Mouse (Mus musculus): Measurements from ENCODE around the gene Slc17a7. TPM values are rescaled to one million over a fixed set of nuclear protein-coding genes. Genes with fewer than 3 reads are reported as not detected.

Gene Slc17a7
- total RNA-seq, 2 experiments from 2014 or later: 267 to 292 TPM

GRCm38 (mm10) chr7:45196176-45196535, 32.4 kb downstream of the Slc17a7 start:
- intact Hi-C loops (cut with DNase I): no loop called here

DNA sequence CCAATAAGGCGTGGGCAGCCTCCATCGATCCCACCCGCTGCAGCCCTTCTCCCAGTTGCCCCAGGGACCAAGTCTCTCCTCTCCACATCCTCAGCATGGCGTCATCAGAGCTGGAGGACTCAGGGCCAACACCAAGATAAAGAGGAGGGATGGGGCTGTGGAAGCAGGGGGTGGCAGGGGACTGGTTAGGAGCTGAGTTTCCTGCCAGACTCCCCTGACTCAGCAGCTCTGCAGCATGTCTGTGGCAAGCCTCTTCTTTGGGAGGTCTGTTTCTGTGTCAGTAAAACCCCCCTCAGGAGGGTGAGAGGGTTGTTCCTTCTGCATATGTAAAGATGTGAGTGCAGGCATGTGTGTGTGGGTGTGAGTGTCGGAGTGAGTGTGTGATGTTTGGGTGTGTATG, 33.2 kb downstream of the Slc17a7 start:
- no peak for DNase-seq
- intact Hi-C loops (cut with DNase I): no loop called here

More at GRCm38 (mm10) chr7:45196176-45196535, 32.4 kb downstream of the Slc17a7 start:
- DNase-seq: no peak

DNA sequence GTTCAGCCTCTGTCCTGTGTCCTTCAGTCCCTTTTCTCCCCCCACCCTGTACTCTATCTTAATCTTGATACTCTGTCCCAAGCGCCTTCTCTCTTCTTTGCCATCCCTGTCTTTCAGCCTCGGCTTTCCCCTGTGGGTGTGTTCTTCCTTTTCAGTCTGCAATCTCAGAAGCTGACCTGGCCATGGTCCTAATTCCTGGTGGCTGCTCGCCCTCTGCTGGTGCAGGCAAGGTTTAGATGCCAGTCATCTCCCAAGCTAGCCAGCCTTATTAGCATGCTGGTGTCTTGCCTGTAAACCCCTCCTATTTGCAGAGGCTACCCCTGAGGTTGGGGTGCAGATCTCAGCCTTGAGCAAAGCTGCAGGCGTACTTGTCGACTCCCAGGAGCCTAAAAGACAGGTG, 34.7 kb downstream of the Slc17a7 start:
- DNase-seq: peak; percentile 90
- intact Hi-C loops (cut with DNase I): no loop called here

DNA sequence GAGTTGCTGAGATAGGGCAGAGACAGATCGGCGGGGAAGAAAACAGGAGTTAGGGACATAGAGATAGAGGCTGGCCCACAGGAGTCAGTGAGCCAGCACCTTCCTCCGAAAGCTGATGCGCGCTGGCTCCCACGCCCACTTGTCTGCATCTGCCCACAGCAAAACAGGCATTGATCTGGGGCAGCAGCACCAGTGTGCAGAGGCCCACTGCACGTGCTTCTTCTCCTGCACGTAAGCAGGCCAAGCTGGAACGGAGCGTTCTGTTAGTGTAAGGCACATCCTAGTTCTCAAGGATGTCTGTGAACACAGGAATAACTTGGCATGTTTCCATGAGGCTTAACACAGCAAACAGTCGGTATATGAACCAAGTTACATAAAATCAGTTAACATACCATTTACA, 35.2 kb downstream of the Slc17a7 start:
- DNase-seq: no peak
- intact Hi-C loops (cut with DNase I): no loop called here

GRCm38 (mm10) chr7:45202654-45203053, 38.9 kb downstream of the Slc17a7 start:
- DNase-seq: no peak
- intact Hi-C loops (cut with DNase I): no loop called here

DNA sequence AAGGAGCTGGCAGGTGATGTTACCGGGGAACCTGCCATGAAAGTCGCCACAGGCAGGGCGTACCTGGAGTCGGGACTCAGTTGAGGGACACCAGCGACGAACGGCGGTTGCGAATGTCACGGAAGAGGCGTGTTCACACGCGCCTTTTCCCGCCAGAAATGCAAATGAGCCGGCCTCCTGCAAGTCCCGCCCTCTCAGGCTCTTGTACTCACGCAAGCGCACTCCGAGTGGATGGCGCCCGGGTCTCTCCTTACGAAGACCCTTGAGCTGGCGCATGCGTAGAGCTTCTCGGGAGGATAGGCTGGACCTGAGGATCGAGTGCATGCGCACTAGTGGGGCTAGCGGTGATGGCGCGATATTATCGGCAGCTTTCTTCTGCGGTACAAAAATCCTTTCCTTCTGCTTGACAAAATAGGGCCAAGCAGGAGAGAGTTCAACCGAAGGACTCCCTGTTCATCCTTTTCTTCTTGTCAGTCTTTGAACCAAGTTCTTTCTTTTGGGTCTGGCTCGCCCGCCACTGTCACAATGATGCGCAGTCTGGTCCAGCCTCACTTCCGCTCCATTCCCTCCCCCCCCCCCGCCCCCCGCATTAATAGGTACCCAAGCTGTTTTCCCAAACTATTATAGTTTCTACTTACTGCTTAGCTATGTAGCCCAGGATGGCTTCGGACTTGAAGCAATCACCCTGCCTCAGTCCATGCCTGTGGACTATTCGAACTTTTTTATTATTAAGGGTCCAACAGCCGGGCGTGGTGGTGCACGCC, 40.8 kb downstream of the Slc17a7 start, which contains the start of gene Ccdc155:
TSS of gene Ccdc155 (minus strand) at position 513 of the 764 bp plus-strand sequence.
- peak; percentile 98 for DNase-seq
- intact Hi-C loops (cut with DNase I): no loop called here

DNA sequence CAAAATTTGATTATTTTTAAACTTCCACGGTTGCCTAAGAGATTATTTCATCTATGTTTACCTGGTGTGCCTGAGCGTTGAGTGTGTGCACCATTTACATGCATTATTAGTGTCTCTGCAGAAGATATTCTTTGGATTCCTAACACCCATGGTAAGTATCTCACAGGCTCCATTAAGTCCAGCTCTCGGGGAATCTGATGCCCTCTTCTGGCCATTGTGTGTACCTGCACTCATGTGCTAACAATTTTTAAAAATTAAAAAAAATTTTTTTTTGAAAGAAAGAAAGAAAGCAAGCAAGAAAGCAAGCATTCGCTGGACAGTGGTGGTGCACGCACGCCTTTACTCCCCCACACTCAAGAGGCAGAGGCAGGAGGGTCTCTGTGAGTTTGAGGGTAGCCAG, 44.5 kb downstream of the Slc17a7 start:
- intact Hi-C loops (cut with DNase I): no loop called here
- DNase-seq: no peak

DNA sequence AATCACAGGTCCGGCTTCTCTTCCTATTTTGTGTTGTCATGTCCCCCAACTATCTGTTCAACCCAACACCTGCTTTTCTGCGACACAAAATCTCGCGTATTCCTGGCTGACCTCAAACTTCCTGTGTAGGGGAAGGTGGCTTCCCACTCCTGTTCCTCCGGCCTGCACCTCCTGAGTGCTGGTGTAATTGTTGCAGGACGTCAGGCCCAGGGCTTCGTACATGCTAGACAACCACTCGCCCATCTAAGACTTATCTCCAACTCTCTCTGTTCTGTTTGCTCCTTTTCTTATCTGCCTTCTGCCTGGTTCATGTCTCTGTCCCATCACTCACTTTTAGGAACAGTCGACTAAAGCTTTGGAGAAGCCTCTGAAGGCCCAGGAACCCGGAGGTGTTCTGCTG, 47.3 kb downstream of the Slc17a7 start:
- intact Hi-C loops (cut with DNase I): no loop called here
- no peak for DNase-seq

DNA sequence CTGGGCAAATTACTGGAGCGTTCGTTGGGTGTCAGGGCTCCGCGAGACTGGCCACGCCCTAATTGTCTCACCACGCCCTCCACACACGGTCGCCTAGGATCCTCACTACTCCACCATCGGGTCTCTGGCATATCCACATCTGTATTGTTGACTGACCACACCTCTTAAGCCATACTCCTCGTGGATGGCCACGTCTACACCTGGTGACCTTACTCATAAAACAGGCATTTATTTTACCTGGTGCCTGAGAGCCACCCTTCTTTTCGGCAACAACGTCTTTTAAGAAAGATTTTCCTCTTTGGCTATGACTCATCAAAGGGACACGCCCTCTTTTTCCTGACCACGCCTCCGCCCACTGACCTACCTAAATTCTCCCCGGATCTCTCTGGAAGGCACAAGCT, 48.1 kb downstream of the Slc17a7 start, which contains the start of gene Dkkl1:
TSS of gene Dkkl1 (minus strand) at position 297 of the 401 bp plus-strand sequence.
- no peak for DNase-seq
- intact Hi-C loops (cut with DNase I): no loop called here

- intact Hi-C loops (cut with DNase I): no loop called here
- no peak for DNase-seq
These were observed 48.6 kb downstream of the Slc17a7 start for GRCm38 (mm10) chr7:45212356-45212755.

DNA sequence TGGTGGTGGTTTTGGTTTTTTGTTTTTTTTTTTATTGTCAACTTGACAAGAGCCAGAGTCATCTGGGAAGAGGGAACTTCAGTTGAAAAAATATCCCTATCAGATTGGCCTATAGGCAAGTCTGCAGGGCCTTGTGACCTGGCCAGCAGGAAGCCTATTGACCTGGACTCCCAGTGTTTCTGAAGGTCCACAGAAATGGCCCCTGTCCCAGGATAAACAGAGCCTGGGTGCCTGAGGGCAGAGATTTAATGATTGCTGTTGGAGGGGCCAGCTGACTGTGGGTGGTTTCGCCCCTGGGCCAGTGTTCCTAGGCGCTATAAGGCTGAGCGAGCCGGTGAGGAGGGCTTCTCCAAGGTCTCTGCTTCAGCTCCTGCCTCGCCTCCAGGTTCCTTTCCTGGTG, 50.0 kb downstream of the Slc17a7 start:
- intact Hi-C loops (cut with DNase I): no loop called here
- no peak for DNase-seq

DNA sequence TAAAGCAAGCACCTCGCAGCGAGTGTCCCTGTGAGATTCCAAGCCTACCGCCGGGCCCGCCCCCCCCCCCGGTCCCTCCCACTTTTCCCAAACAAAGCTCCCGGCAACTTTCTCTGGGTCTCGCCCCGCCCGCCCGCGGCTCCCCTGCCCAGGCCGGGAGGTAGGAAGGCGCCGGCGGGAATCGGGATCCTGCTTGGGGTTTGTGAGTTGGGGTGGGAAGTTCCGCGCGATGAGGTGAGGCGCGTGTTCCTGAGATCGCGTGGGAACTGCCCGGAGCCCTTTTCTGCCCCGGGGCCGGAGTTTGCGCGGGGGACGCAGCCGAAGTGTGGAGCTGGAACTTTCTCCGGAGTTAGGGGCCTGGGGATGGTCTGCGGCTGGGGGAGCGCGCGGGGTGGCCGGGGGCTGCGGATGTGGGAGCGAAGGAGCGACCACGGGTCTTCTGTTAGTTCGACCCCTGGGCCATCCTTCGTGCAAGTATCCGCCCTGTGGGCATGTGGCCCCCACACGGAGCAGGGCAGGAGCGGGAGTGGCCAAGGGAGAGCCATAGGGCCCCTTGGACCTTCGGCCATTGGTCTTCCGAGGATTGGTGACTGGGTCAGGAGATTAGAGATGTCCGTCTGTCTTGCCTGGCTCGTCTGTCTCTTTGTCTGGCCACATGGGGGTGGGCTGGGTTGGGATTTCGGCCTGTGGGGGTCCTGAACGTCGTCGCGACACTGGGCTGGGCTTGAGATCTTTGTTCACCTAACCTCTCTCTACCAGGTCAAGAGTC, 52.1 kb downstream of the Slc17a7 start, which contains the start of gene Tead2:
TSS of gene Tead2 (plus strand) at position 81 of the 769 bp plus-strand sequence.
- peak; percentile 60 for DNase-seq
- intact Hi-C loops (cut with DNase I): no loop called here

GRCm38 (mm10) chr7:45216442-45217183, 52.9 kb downstream of the Slc17a7 start:
- intact Hi-C loops (cut with DNase I): no loop called here
- DNase-seq: peak; percentile 97

- DNase-seq: no peak
- intact Hi-C loops (cut with DNase I): no loop called here
These were observed 57.9 kb downstream of the Slc17a7 start for GRCm38 (mm10) chr7:45221680-45222079.

GRCm38 (mm10) chr7:45224826-45225225, 61.1 kb downstream of the Slc17a7 start:
- intact Hi-C loops (cut with DNase I): no loop called here

More at GRCm38 (mm10) chr7:45224826-45225225, 61.1 kb downstream of the Slc17a7 start:
- no peak for DNase-seq

Small RNA genes lying within 50 kb of the gene (microRNA-seq; reads per million reads assigned to microRNA genes)
- gene Mir150: 425 reads per million, percentile 66 among the genes with 10 or more reads in this experiment
- gene Mir5121: 34.6 reads per million, percentile 41 among the genes with 10 or more reads in this experiment
- gene Mir7055: not detected

Other genes with a start within 250 kb of the Slc17a7 start
- 100 to 1,000 TPM; 232 to 258 TPM for gene Ap2a1, start 234.5 kb upstream of the Slc17a7 start, total RNA-seq (2021)
- not detected for gene Tsks, start 220.7 kb upstream of the Slc17a7 start, total RNA-seq (2021)
- 10 to 100 TPM; 59.7 to 68.8 TPM for gene Cpt1c, start 189.1 kb upstream of the Slc17a7 start, total RNA-seq (2021)
- 100 to 1,000 TPM; 485 to 487 TPM for gene Prmt1, start 177.4 kb upstream of the Slc17a7 start, total RNA-seq (2021)
- gene Irf3, start 166.3 kb upstream of the Slc17a7 start, total RNA-seq (2021): 10 to 100 TPM; 34.8 to 37.9 TPM
- gene Bcl2l12, start 165.2 kb upstream of the Slc17a7 start, total RNA-seq (2021): 1 to 10 TPM; 4.4 to 4.7 TPM
- gene Scaf1, start 147.6 kb upstream of the Slc17a7 start, total RNA-seq (2021): 100 to 1,000 TPM; 154 TPM
- gene Rras, start 146.0 kb upstream of the Slc17a7 start, total RNA-seq (2021): 1 to 10 TPM; 6.9 to 7.2 TPM
- 10 to 100 TPM; 77.9 to 80.6 TPM for gene Prr12, start 111.1 kb upstream of the Slc17a7 start, total RNA-seq (2021)
- 10 to 100 TPM; 44.8 to 47.6 TPM for gene Nosip, start 101.5 kb upstream of the Slc17a7 start, total RNA-seq (2021)
- 1 to 10 TPM; 6.2 to 7.2 TPM for gene Prrg2, start 101.3 kb upstream of the Slc17a7 start, total RNA-seq (2021)
- gene Rcn3, start 71.7 kb upstream of the Slc17a7 start, total RNA-seq (2021): 10 to 100 TPM; 13.0 to 16.7 TPM
- gene Fcgrt, start 60.1 kb upstream of the Slc17a7 start, total RNA-seq (2021): 10 to 100 TPM; 17.7 to 18.3 TPM
- gene Rps11, start 39.5 kb upstream of the Slc17a7 start, total RNA-seq (2021): 100 to 1,000 TPM; 707 to 729 TPM
- gene Rpl13a, start 35.2 kb upstream of the Slc17a7 start, total RNA-seq (2021): 1,000 to 10,000 TPM in 1 of 2 experiments, 100 to 1,000 TPM in 1; 958 to 1,083 TPM
- gene Gm45713, start 27.7 kb upstream of the Slc17a7 start, total RNA-seq (2021): under 1 TPM in 1 of 2 experiments, not detected in 1; 0.50 TPM
- 1 to 10 TPM; 2.8 to 3.0 TPM for gene Flt3l, start 27.5 kb upstream of the Slc17a7 start, total RNA-seq (2021)
- gene Pih1d1, start 9.6 kb upstream of the Slc17a7 start, total RNA-seq (2021): 100 to 1,000 TPM; 100 to 101 TPM
- gene Aldh16a1, start 9.4 kb upstream of the Slc17a7 start, total RNA-seq (2021): 10 to 100 TPM; 16.7 to 16.9 TPM
- gene Gfy, start 15.6 kb downstream of the Slc17a7 start, total RNA-seq (2021): under 1 TPM in 1 of 2 experiments, not detected in 1; 0.38 TPM
- gene Pth2, start 17.0 kb downstream of the Slc17a7 start, total RNA-seq (2021): not detected
- gene Ccdc155, start 40.9 kb downstream of the Slc17a7 start, total RNA-seq (2021): 1 to 10 TPM; 1.1 to 1.9 TPM
- gene Dkkl1, start 48.2 kb downstream of the Slc17a7 start, total RNA-seq (2021): 10 to 100 TPM; 14.5 to 18.3 TPM
- gene Tead2, start 51.8 kb downstream of the Slc17a7 start, total RNA-seq (2021): 10 to 100 TPM; 15.1 to 17.6 TPM
- gene Cd37, start 75.2 kb downstream of the Slc17a7 start, total RNA-seq (2021): 1 to 10 TPM; 2.5 to 2.6 TPM
- 1 to 10 TPM; 1.2 to 1.8 TPM for gene Slc6a16, start 77.1 kb downstream of the Slc17a7 start, total RNA-seq (2021)
- gene Slc6a21, start 113.6 kb downstream of the Slc17a7 start, total RNA-seq (2021): not detected
- 10 to 100 TPM; 32.1 to 33.8 TPM for gene Trpm4, start 169.8 kb downstream of the Slc17a7 start, total RNA-seq (2021)
- gene Hrc, start 171.3 kb downstream of the Slc17a7 start, total RNA-seq (2021): under 1 TPM; 0.36 to 0.38 TPM
- 100 to 1,000 TPM; 106 to 108 TPM for gene Ppfia3, start 203.1 kb downstream of the Slc17a7 start, total RNA-seq (2021)
- gene Lin7b, start 206.6 kb downstream of the Slc17a7 start, total RNA-seq (2021): 10 to 100 TPM; 60.4 to 68.3 TPM
- gene Snrnp70, start 231.8 kb downstream of the Slc17a7 start, total RNA-seq (2021): 100 to 1,000 TPM; 453 to 460 TPM
- gene Kcna7, start 241.7 kb downstream of the Slc17a7 start, total RNA-seq (2021): under 1 TPM in 1 of 2 experiments, not detected in 1; 0.16 TPM
- gene Ntf5, start 249.7 kb downstream of the Slc17a7 start, total RNA-seq (2021): under 1 TPM in 1 of 2 experiments, not detected in 1; 0.30 TPM

Data from left cerebral cortex, postnatal 4 days (tissue).